Mouse (Mus musculus): ENCODE results near the gene Myocos.
"Not testable (repeated sequence)": the region's sequence is repeated elsewhere in the genome, so short reads cannot be mapped to it uniquely, and the experiment has no call there.

GRCm38 (mm10) chr1:162635291-162635931 is 22.6 kb downstream of the Myocos start:
- not testable (repeated sequence) for TF ChIP-seq CTCF (IDR thresholded peaks at IDR 0.05; ENCODE audit: borderline replicate concordance, extremely low read depth, insufficient read depth, insufficient read length); POLR2A (IDR thresholded peaks at IDR 0.05; ENCODE audit: borderline replicate concordance, extremely low read depth, insufficient read depth, insufficient read length, poor library complexity, severe bottlenecking)
